Mouse (Mus musculus): ENCODE data around the gene Tpm1. TPM values are rescaled to one million over a fixed set of nuclear protein-coding genes. Genes with fewer than 3 reads are reported as not detected.

The Tpm1 gene
- 109 and 119 TPM in 2 replicates for polyA plus RNA-seq (2015; fragmentation: Nextera tagmentation; extraction: Ambion mirVana)

- peak within 1 kb of the TSS; percentile 50 for H3K4me3 ChIP-seq
- ATAC-seq, result peak; percentile 30; the same call in 1 of the 2 replicates
- WGBS, result under 1% methylated on average over 48 of the region's 51 CpGs
- H3K9me3 ChIP-seq (replicated peaks), result no peaks in the 10 kb centered on the region
- H3K27ac ChIP-seq, result no peak within 1 kb of the TSS
- peaks cover 52% of the 10 kb centered on the region for H3K27me3 ChIP-seq
- H3K36me3 ChIP-seq (ENCODE audit: poor library complexity, severe bottlenecking), result no peaks in the 10 kb centered on the region
- peak within 1 kb of the TSS; percentile 91 for H3K4me2 ChIP-seq
- H3K4me1 ChIP-seq, result peaks cover 35% of the 10 kb centered on the region
- H3K9ac ChIP-seq, result peak within 1 kb of the TSS; percentile 64
Observed at GRCm38 (mm10) chr9:67049086-67049824, at the start of gene Tpm1. TSS of gene Tpm1 (minus strand) at chr9:67049406.

GRCm38 (mm10) chr9:67094371-67094770, 45.2 kb upstream of the Tpm1 start:
- Histone ChIP-seq H3K4me2 (no peak overlapping the region), H3K9me3 (replicated peaks) (no peaks in the 10 kb centered on the region), H3K27me3 (no peaks in the 10 kb centered on the region), H3K27ac (no peak overlapping the region), H3K9ac (no peak overlapping the region), H3K36me3 (ENCODE audit: poor library complexity, severe bottlenecking) (no peaks in the 10 kb centered on the region), H3K4me1 (no peaks in the 10 kb centered on the region), H3K4me3 (no peak overlapping the region)
- ATAC-seq, result no peak
- WGBS, result 99% methylated on average over 2 of the region's 2 CpGs

- H3K9me3 ChIP-seq (replicated peaks), result no peaks in the 10 kb centered on the region
- no peak for ATAC-seq
- 84% methylated on average over 4 of the region's 4 CpGs for WGBS
- no peak overlapping the region for H3K4me3 ChIP-seq
- H3K27me3 ChIP-seq, result no peaks in the 10 kb centered on the region
- no peaks in the 10 kb centered on the region for H3K4me1 ChIP-seq
- H3K27ac ChIP-seq, result no peak overlapping the region
- H3K9ac ChIP-seq, result no peak overlapping the region
- H3K36me3 ChIP-seq (ENCODE audit: poor library complexity, severe bottlenecking), result no peaks in the 10 kb centered on the region
- no peak overlapping the region for H3K4me2 ChIP-seq
Observed at GRCm38 (mm10) chr9:67092210-67092609, 43.0 kb upstream of the Tpm1 start.

DNA sequence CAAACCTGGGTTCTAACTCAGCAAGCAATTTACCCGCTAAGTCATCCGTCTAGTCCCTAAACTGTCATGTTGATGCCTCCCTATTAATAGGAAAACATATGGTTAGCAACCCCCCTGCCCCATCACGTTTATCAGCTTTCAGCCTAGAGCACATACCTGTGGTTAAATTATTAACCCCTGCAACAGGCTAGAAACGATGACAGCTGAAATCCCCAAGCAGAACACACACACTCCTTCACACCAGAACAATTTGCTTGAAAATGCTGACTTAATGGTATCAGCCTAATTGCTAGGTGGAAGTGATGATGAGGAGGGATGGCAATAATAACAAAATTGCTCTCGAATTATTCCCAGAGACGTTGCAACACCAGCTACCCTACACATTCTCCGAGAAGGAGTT, 42.4 kb upstream of the Tpm1 start:
- Histone ChIP-seq H3K27me3 (no peaks in the 10 kb centered on the region), H3K9me3 (replicated peaks) (no peaks in the 10 kb centered on the region), H3K4me2 (no peak overlapping the region), H3K4me1 (no peaks in the 10 kb centered on the region), H3K4me3 (no peak overlapping the region), H3K9ac (no peak overlapping the region), H3K27ac (no peak overlapping the region), H3K36me3 (ENCODE audit: poor library complexity, severe bottlenecking) (no peaks in the 10 kb centered on the region)
- no peak for ATAC-seq
- WGBS, result 68% methylated on average over 7 of the region's 7 CpGs

GRCm38 (mm10) chr9:67091151-67091550, 41.9 kb upstream of the Tpm1 start:
- Histone ChIP-seq H3K4me2 (no peak overlapping the region), H3K36me3 (ENCODE audit: poor library complexity, severe bottlenecking) (no peaks in the 10 kb centered on the region), H3K4me3 (no peak overlapping the region), H3K27me3 (no peaks in the 10 kb centered on the region), H3K9ac (no peak overlapping the region), H3K4me1 (no peaks in the 10 kb centered on the region), H3K9me3 (replicated peaks) (no peaks in the 10 kb centered on the region), H3K27ac (no peak overlapping the region)
- WGBS, result 95% methylated on average over 11 of the region's 11 CpGs
- no peak for ATAC-seq

- Histone ChIP-seq H3K4me3 (no peak overlapping the region), H3K27ac (no peak overlapping the region), H3K36me3 (ENCODE audit: poor library complexity, severe bottlenecking) (no peaks in the 10 kb centered on the region), H3K9me3 (replicated peaks) (no peaks in the 10 kb centered on the region), H3K9ac (no peak overlapping the region), H3K4me1 (no peaks in the 10 kb centered on the region), H3K4me2 (no peak overlapping the region), H3K27me3 (no peaks in the 10 kb centered on the region)
- no peak for ATAC-seq
- WGBS, result 81% methylated on average over 1 of the region's 1 CpGs
Observed at GRCm38 (mm10) chr9:67090633-67091045, 41.4 kb upstream of the Tpm1 start.

- 79% methylated on average over 5 of the region's 5 CpGs for WGBS
- Histone ChIP-seq H3K36me3 (ENCODE audit: poor library complexity, severe bottlenecking) (no peaks in the 10 kb centered on the region), H3K27me3 (no peaks in the 10 kb centered on the region), H3K4me3 (no peak overlapping the region), H3K27ac (no peak overlapping the region), H3K9me3 (replicated peaks) (no peaks in the 10 kb centered on the region), H3K4me1 (no peaks in the 10 kb centered on the region), H3K4me2 (no peak overlapping the region), H3K9ac (no peak overlapping the region)
- ATAC-seq, result no peak
Observed at GRCm38 (mm10) chr9:67089167-67089566, 40.0 kb upstream of the Tpm1 start.

DNA sequence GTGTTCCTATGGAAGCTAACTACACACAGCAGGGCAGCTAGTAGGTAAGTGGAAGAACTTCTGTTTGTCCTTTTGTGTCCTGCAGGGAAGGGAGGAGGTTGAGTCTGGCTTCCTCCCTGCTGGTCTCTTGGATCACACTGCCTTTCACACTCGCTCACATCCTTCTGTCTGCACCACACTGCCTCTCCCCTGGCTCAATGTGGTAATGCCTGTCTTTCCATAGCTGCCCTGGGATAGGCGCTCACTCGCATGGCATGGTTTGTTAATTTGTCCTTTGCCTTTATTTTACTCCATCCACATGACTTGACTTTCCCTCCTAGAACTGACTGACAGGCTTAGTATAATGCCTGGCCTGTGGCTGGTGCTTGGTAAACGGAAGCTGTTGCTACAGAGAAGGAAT, 34.6 kb upstream of the Tpm1 start:
- Histone ChIP-seq H3K4me2 (no peak overlapping the region), H3K4me1 (0 out of 2 replicates have a peak, but pooled peaks cover 2% of the 10 kb centered on the region), H3K27me3 (no peaks in the 10 kb centered on the region), H3K9me3 (replicated peaks) (no peaks in the 10 kb centered on the region), H3K27ac (no peak overlapping the region), H3K4me3 (no peak overlapping the region), H3K9ac (no peak overlapping the region), H3K36me3 (ENCODE audit: poor library complexity, severe bottlenecking) (no peaks in the 10 kb centered on the region)
- 11% methylated on average over 4 of the region's 4 CpGs for WGBS
- ATAC-seq, result no peak

DNA sequence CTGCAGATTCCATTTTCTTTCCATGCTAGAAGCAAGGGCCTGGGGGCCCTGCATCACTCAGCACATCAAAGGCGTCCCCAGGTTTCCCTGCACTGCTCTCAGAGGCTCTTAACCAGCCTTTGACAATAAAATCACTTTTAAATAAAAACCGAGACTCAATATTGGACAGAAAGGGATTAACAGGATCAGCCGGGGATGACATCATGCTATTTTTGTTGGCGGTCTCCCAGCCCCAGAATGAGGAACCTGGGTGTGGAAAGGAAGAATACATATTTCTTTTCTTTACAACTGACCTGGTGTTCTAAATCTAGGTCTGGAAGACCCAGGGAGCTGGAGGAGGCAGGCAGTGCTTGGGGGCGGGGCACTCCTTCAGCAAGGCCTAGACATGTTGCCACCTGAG, 32.5 kb upstream of the Tpm1 start:
- no peaks in the 10 kb centered on the region for H3K36me3 ChIP-seq (ENCODE audit: poor library complexity, severe bottlenecking)
- no peak overlapping the region for H3K4me3 ChIP-seq
- H3K27me3 ChIP-seq, result no peaks in the 10 kb centered on the region
- H3K4me2 ChIP-seq, result no peak overlapping the region
- H3K27ac ChIP-seq, result no peak overlapping the region
- 0 out of 2 replicates have a peak, but pooled peaks cover 7% of the 10 kb centered on the region for H3K4me1 ChIP-seq
- H3K9ac ChIP-seq, result no peak overlapping the region
- H3K9me3 ChIP-seq (replicated peaks), result no peaks in the 10 kb centered on the region
- WGBS, result 41% methylated on average over 5 of the region's 5 CpGs
- no peak for ATAC-seq

GRCm38 (mm10) chr9:67077658-67078319, 28.6 kb upstream of the Tpm1 start:
- H3K4me1 ChIP-seq, result 0 out of 2 replicates have a peak, but pooled peaks cover 7% of the 10 kb centered on the region
- no peaks in the 10 kb centered on the region for H3K27me3 ChIP-seq
- no peak overlapping the region for H3K4me3 ChIP-seq
- H3K9ac ChIP-seq, result no peak overlapping the region
- no peak overlapping the region for H3K4me2 ChIP-seq
- no peak for ATAC-seq
- no peak overlapping the region for H3K27ac ChIP-seq
- WGBS, result 27% methylated on average over 8 of the region's 8 CpGs
- no peaks in the 10 kb centered on the region for H3K36me3 ChIP-seq (ENCODE audit: poor library complexity, severe bottlenecking)
- no peaks in the 10 kb centered on the region for H3K9me3 ChIP-seq (replicated peaks)

GRCm38 (mm10) chr9:67077266-67077657, 28.1 kb upstream of the Tpm1 start:
- 66% methylated on average over 7 of the region's 7 CpGs for WGBS
- H3K4me2 ChIP-seq, result no peak overlapping the region
- no peaks in the 10 kb centered on the region for H3K36me3 ChIP-seq (ENCODE audit: poor library complexity, severe bottlenecking)

GRCm38 (mm10) chr9:67072182-67072581, 23.0 kb upstream of the Tpm1 start:
- Histone ChIP-seq H3K4me1 (peaks cover 3% of the 10 kb centered on the region; the same call in 1 of the 2 replicates), H3K36me3 (ENCODE audit: poor library complexity, severe bottlenecking) (no peaks in the 10 kb centered on the region), H3K9me3 (replicated peaks) (no peaks in the 10 kb centered on the region), H3K27me3 (no peaks in the 10 kb centered on the region), H3K27ac (no peak overlapping the region), H3K9ac (no peak overlapping the region), H3K4me2 (no peak overlapping the region), H3K4me3 (no peak overlapping the region)
- no peak for ATAC-seq
- 73% methylated on average over 2 of the region's 2 CpGs for WGBS

More at GRCm38 (mm10) chr9:67077266-67077657, 28.1 kb upstream of the Tpm1 start:
- no peaks in the 10 kb centered on the region for H3K27me3 ChIP-seq
- H3K9ac ChIP-seq, result no peak overlapping the region
- 0 out of 2 replicates have a peak, but pooled peaks cover 7% of the 10 kb centered on the region for H3K4me1 ChIP-seq
- H3K4me3 ChIP-seq, result no peak overlapping the region
- H3K9me3 ChIP-seq (replicated peaks), result no peaks in the 10 kb centered on the region
- ATAC-seq, result no peak
- no peak overlapping the region for H3K27ac ChIP-seq

All from forebrain, embryonic 13.5 days (tissue).